8 mouse cellular contexts compared by ENCODE assay signal in the genomic region with DNA sequence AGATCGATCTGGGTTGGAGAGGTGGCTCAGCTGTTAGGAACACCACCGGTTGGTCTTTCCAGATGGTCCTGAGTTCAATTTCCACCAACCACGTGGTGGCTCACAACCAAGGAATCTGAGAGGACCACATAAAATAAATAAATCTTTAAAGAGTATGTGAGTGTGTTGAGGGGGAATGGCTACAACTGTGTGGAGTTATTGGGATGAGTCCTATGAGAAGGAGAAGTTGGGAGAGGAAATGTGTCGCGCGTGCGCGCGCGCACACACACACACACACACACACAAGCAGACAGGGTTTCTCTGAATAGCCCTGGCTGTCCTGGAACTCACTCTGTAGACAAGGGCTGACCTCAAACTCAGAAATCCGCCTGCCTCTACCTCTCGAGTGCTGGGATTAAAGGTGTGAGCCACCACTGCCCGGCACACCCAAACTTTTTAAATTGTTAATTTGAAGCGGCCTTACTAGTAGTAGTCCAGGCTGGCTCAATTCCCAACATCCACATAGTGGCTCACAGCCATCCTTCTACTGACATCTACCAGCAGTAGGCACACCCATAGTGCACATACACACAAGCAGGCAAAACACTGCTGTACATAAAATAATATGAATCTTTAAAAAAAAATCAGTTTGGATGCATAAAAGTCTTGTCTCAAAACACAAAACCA. TPM values are rescaled to one million over a fixed set of nuclear protein-coding genes. Genes with fewer than 3 reads are reported as not detected.
DNase-seq lines count a peak whose midpoint lies in the region; ATAC-seq and TF ChIP-seq lines count a peak whose summit lies in the region.

No protein-coding gene starts in this region.

- H3K27me3 ChIP-seq in forebrain, embryonic 10.5 days (ENCODE audit: poor library complexity, severe bottlenecking), result peaks cover under 1% of the 10 kb centered on the region; the same call in 1 of the 2 replicates
- H3K27me3 ChIP-seq in forebrain, postnatal 0 days (ENCODE audit: insufficient read depth, low read length), result no peaks in the 10 kb centered on the region
- no peaks in the 10 kb centered on the region for H3K27me3 ChIP-seq in kidney, embryonic 14.5 days (ENCODE audit: control insufficient read depth, insufficient read depth, low read length)
- H3K27me3 ChIP-seq in embryonic facial prominence, embryonic 12.5 days, result no peaks in the 10 kb centered on the region
- peaks cover under 1% of the 10 kb centered on the region; the same call in 1 of the 2 replicates for H3K27me3 ChIP-seq in liver, embryonic 14.5 days (ENCODE audit: control insufficient read depth, insufficient read depth, low read length)

- DNase-seq in forebrain, embryonic 10.5 days (ENCODE audit: extremely low spot score, low spot score), result no peak
- no peak for DNase-seq in forebrain, postnatal 0 days
- no peak for DNase-seq in kidney, postnatal 10 days
- no peak for DNase-seq in liver, embryonic 14.5 days (ENCODE audit: low read depth in 3 of 3, low spot score in 3 of 3)
- no peak for DNase-seq in left cerebral cortex, postnatal 14 days (ENCODE audit: low spot score in 2 of 2)
- no peak for DNase-seq in thymus, postnatal 14 days

- peaks cover 50% of the 10 kb centered on the region for H3K4me1 ChIP-seq in forebrain, embryonic 10.5 days
- peaks cover 10% of the 10 kb centered on the region; the same call in 1 of the 2 replicates for H3K4me1 ChIP-seq in forebrain, postnatal 0 days (ENCODE audit: insufficient read depth)
- H3K4me1 ChIP-seq in kidney, embryonic 14.5 days (ENCODE audit: control insufficient read depth, insufficient read depth, low read length), result peaks cover 13% of the 10 kb centered on the region
- peaks cover 13% of the 10 kb centered on the region for H3K4me1 ChIP-seq in embryonic facial prominence, embryonic 12.5 days
- peaks cover 12 to 36% of the 10 kb centered on the region in 2 experiments for H3K4me1 ChIP-seq in liver, embryonic 14.5 days (replicated peaks; ENCODE audit: control insufficient read depth in 2 of 2, insufficient read depth in 2 of 2, low read length in 1 of 2)

- 68% methylated on average over 14 of the region's 14 CpGs for WGBS in forebrain, embryonic 10.5 days
- 66% methylated on average over 14 of the region's 14 CpGs for WGBS in forebrain, postnatal 0 days
- 72% methylated on average over 14 of the region's 14 CpGs for WGBS in kidney, embryonic 14.5 days
- 65% methylated on average over 14 of the region's 14 CpGs for WGBS in embryonic facial prominence, embryonic 12.5 days
- 35% methylated on average over 14 of the region's 14 CpGs for WGBS in liver, embryonic 14.5 days (ENCODE audit: insufficient replicate concordance)

- intact Hi-C loops in left cerebral cortex, postnatal 14 days (cut with DNase I), result no loop called here

- H3K9me3 ChIP-seq in forebrain, embryonic 10.5 days, result no peaks in the 10 kb centered on the region
- H3K9me3 ChIP-seq in forebrain, postnatal 0 days (ENCODE audit: low read length), result no peaks in the 10 kb centered on the region
- no peaks in the 10 kb centered on the region for H3K9me3 ChIP-seq in kidney, embryonic 14.5 days (ENCODE audit: control insufficient read depth, low read length)
- no peaks in the 10 kb centered on the region for H3K9me3 ChIP-seq in embryonic facial prominence, embryonic 12.5 days
- no peaks in the 10 kb centered on the region for H3K9me3 ChIP-seq in liver, embryonic 14.5 days (ENCODE audit: control insufficient read depth, low read length)

- H3K4me2 ChIP-seq in forebrain, postnatal 0 days (ENCODE audit: low read depth), result no peak overlapping the region
- H3K4me2 ChIP-seq in kidney, embryonic 14.5 days (replicated peaks; ENCODE audit: low read depth, low read length), result no peak overlapping the region; the same call in 1 of the 2 replicates
- H3K4me2 ChIP-seq in embryonic facial prominence, embryonic 12.5 days (replicated peaks), result 0 out of 2 replicates have a peak overlapping the region, but pooled peaks have one; percentile 42
- H3K4me2 ChIP-seq in liver, embryonic 14.5 days (ENCODE audit: low read depth), result peak overlapping the region; percentile 72

- TF ChIP-seq CTCF in forebrain, postnatal 0 days (IDR thresholded peaks at IDR 0.05; ENCODE audit: low read depth), result no peak
- TF ChIP-seq CTCF in liver, embryonic 14.5 days (IDR thresholded peaks at IDR 0.05; ENCODE audit: low read depth), result no peak

- H3K4me3 ChIP-seq in forebrain, embryonic 10.5 days, result peak overlapping the region; percentile 51; the same call in 1 of the 2 replicates
- no peak overlapping the region for H3K4me3 ChIP-seq in forebrain, postnatal 0 days (ENCODE audit: low read depth, low read length)
- peak overlapping the region; percentile 45; the same call in 1 of the 2 replicates for H3K4me3 ChIP-seq in kidney, embryonic 14.5 days (ENCODE audit: low read length)
- H3K4me3 ChIP-seq in embryonic facial prominence, embryonic 12.5 days, result no peak overlapping the region
- H3K4me3 ChIP-seq in liver, embryonic 14.5 days (ENCODE audit: insufficient read depth in 1 of 2, low read depth in 2 of 2, low read length in 2 of 2), result peak overlapping the region in 1 of 2 experiments; percentile 53; a peak in 1 of 4 replicates

- no peak overlapping the region for H3K27ac ChIP-seq in forebrain, embryonic 10.5 days
- H3K27ac ChIP-seq in forebrain, postnatal 0 days (ENCODE audit: low read depth, low read length), result no peak overlapping the region
- no peak overlapping the region for H3K27ac ChIP-seq in kidney, embryonic 14.5 days (ENCODE audit: low read depth, low read length)
- H3K27ac ChIP-seq in embryonic facial prominence, embryonic 12.5 days, result no peak overlapping the region
- no peak overlapping the region for H3K27ac ChIP-seq in liver, embryonic 14.5 days

- peaks cover 2% of the 10 kb centered on the region for H3K36me3 ChIP-seq in forebrain, embryonic 10.5 days (replicated peaks)
- H3K36me3 ChIP-seq in forebrain, postnatal 0 days (ENCODE audit: insufficient read depth), result peaks cover 1% of the 10 kb centered on the region; the same call in 1 of the 2 replicates
- H3K36me3 ChIP-seq in kidney, embryonic 14.5 days (ENCODE audit: control insufficient read depth, insufficient read depth, low read length), result no peaks in the 10 kb centered on the region
- H3K36me3 ChIP-seq in embryonic facial prominence, embryonic 12.5 days, result no peaks in the 10 kb centered on the region
- no peaks in the 10 kb centered on the region for H3K36me3 ChIP-seq in liver, embryonic 14.5 days (replicated peaks; ENCODE audit: control insufficient read depth, insufficient read depth, low read depth)

- no peak for ATAC-seq in forebrain, postnatal 0 days
- no peak for ATAC-seq in kidney, embryonic 14.5 days (ENCODE audit: low FRiP score, low TSS enrichment)
- ATAC-seq in embryonic facial prominence, embryonic 12.5 days (ENCODE audit: insufficient number of reproducible peaks, insufficient read depth, low FRiP score, low TSS enrichment), result no peak
- no peak for ATAC-seq in liver, embryonic 14.5 days (ENCODE audit: insufficient read depth)

- no peak overlapping the region for H3K9ac ChIP-seq in forebrain, postnatal 0 days
- H3K9ac ChIP-seq in kidney, embryonic 14.5 days (ENCODE audit: low read depth, low read length), result no peak overlapping the region
- H3K9ac ChIP-seq in embryonic facial prominence, embryonic 12.5 days, result no peak overlapping the region
- no peak overlapping the region for H3K9ac ChIP-seq in liver, embryonic 14.5 days (replicated peaks)

- no peak for TF ChIP-seq EP300 in liver, embryonic 14.5 days (IDR thresholded peaks at IDR 0.05; ENCODE audit: low read depth)

RNA-seq across cellular contexts. Expression of a gene that starts 18.0 kb away (rescaled TPM):
- polyA plus RNA-seq in forebrain, embryonic 10.5 days (2016; fragmentation: Nextera tagmentation; extraction: Ambion mirVana), result 931 and 967 TPM in 2 replicates
- total RNA-seq in forebrain, postnatal 0 days (2014; rRNA removed), result 817 and 912 TPM in 2 replicates
- polyA plus RNA-seq in forebrain, postnatal 0 days (2015; fragmentation: Nextera tagmentation; extraction: Ambion mirVana), result 858 and 1,225 TPM in 2 replicates
- 715 and 1,051 TPM in 2 replicates for polyA plus RNA-seq in kidney, embryonic 14.5 days (2014; fragmentation: Nextera tagmentation; extraction: Ambion mirVana)
- polyA plus RNA-seq in embryonic facial prominence, embryonic 12.5 days (2016; fragmentation: Nextera tagmentation; extraction: Ambion mirVana), result 1,075 and 1,101 TPM in 2 replicates
- polyA plus RNA-seq in liver, embryonic 14.5 days (2012; rRNA removed), result 155 and 221 TPM in 2 replicates
- 313 and 374 TPM in 2 replicates for polyA plus RNA-seq in liver, embryonic 14.5 days (2014; fragmentation: Nextera tagmentation; extraction: Ambion mirVana)
- 100 to 1,000 TPM; 752 to 821 TPM for total RNA-seq in left cerebral cortex, postnatal 14 days (2021)

RNA-seq across cellular contexts. Expression of a gene that starts 18.9 kb away (rescaled TPM):
- 0.21 and 0.38 TPM in 2 replicates for polyA plus RNA-seq in forebrain, embryonic 10.5 days (2016; fragmentation: Nextera tagmentation; extraction: Ambion mirVana)
- total RNA-seq in forebrain, postnatal 0 days (2014; rRNA removed), result 1.00 TPM in 1 of 2 replicates, not detected in the other
- 0.25 and 0.34 TPM in 2 replicates for polyA plus RNA-seq in forebrain, postnatal 0 days (2015; fragmentation: Nextera tagmentation; extraction: Ambion mirVana)
- polyA plus RNA-seq in kidney, embryonic 14.5 days (2014; fragmentation: Nextera tagmentation; extraction: Ambion mirVana), result 0.16 and 0.41 TPM in 2 replicates
- polyA plus RNA-seq in embryonic facial prominence, embryonic 12.5 days (2016; fragmentation: Nextera tagmentation; extraction: Ambion mirVana), result 0.31 TPM in 2 replicates
- 0.05 and 0.10 TPM in 2 replicates for polyA plus RNA-seq in liver, embryonic 14.5 days (2012; rRNA removed)
- not detected in 2 replicates for polyA plus RNA-seq in liver, embryonic 14.5 days (2014; fragmentation: Nextera tagmentation; extraction: Ambion mirVana)
- under 1 TPM in 1 of 2 experiments, not detected in 1; 0.37 TPM for total RNA-seq in left cerebral cortex, postnatal 14 days (2021)

RNA-seq across cellular contexts. Expression of a gene that starts 25.9 kb away (rescaled TPM):
- 21.4 and 22.2 TPM in 2 replicates for polyA plus RNA-seq in forebrain, embryonic 10.5 days (2016; fragmentation: Nextera tagmentation; extraction: Ambion mirVana)
- total RNA-seq in forebrain, postnatal 0 days (2014; rRNA removed), result 22.5 and 27.1 TPM in 2 replicates
- 6.5 and 11.0 TPM in 2 replicates for polyA plus RNA-seq in forebrain, postnatal 0 days (2015; fragmentation: Nextera tagmentation; extraction: Ambion mirVana)
- polyA plus RNA-seq in kidney, embryonic 14.5 days (2014; fragmentation: Nextera tagmentation; extraction: Ambion mirVana), result 7.7 and 14.4 TPM in 2 replicates
- 17.0 and 17.7 TPM in 2 replicates for polyA plus RNA-seq in embryonic facial prominence, embryonic 12.5 days (2016; fragmentation: Nextera tagmentation; extraction: Ambion mirVana)
- 5.5 and 8.1 TPM in 2 replicates for polyA plus RNA-seq in liver, embryonic 14.5 days (2012; rRNA removed)
- polyA plus RNA-seq in liver, embryonic 14.5 days (2014; fragmentation: Nextera tagmentation; extraction: Ambion mirVana), result 2.0 and 2.2 TPM in 2 replicates
- 10 to 100 TPM; 10.1 to 10.9 TPM for total RNA-seq in left cerebral cortex, postnatal 14 days (2021)

RNA-seq across cellular contexts. Expression of a gene that starts 33.3 kb away (rescaled TPM):
- 56.5 and 57.6 TPM in 2 replicates for polyA plus RNA-seq in forebrain, embryonic 10.5 days (2016; fragmentation: Nextera tagmentation; extraction: Ambion mirVana)
- 78.3 and 83.3 TPM in 2 replicates for total RNA-seq in forebrain, postnatal 0 days (2014; rRNA removed)
- polyA plus RNA-seq in forebrain, postnatal 0 days (2015; fragmentation: Nextera tagmentation; extraction: Ambion mirVana), result 45.7 and 48.4 TPM in 2 replicates
- polyA plus RNA-seq in kidney, embryonic 14.5 days (2014; fragmentation: Nextera tagmentation; extraction: Ambion mirVana), result 29.6 and 39.8 TPM in 2 replicates
- polyA plus RNA-seq in embryonic facial prominence, embryonic 12.5 days (2016; fragmentation: Nextera tagmentation; extraction: Ambion mirVana), result 39.4 and 42.2 TPM in 2 replicates
- polyA plus RNA-seq in liver, embryonic 14.5 days (2012; rRNA removed), result 3.7 and 4.9 TPM in 2 replicates
- polyA plus RNA-seq in liver, embryonic 14.5 days (2014; fragmentation: Nextera tagmentation; extraction: Ambion mirVana), result 16.4 and 21.1 TPM in 2 replicates
- 10 to 100 TPM; 81.0 to 85.6 TPM for total RNA-seq in left cerebral cortex, postnatal 14 days (2021)

Comparison
In these comparisons a context has a peak if more than half of its experiments do, and no peak if none do; other contexts are left out.
1. H3K4me3 ChIP-seq: peak in forebrain, embryonic 10.5 days (single experiment) and kidney, embryonic 14.5 days (single experiment); none in forebrain, postnatal 0 days (single experiment) and embryonic facial prominence, embryonic 12.5 days (single experiment).
2. H3K4me2 ChIP-seq: peak in embryonic facial prominence, embryonic 12.5 days (single experiment) and liver, embryonic 14.5 days (single experiment); none in forebrain, postnatal 0 days (single experiment) and kidney, embryonic 14.5 days (single experiment).